Mouse (Mus musculus): ENCODE data around the gene Gnmt. TPM values are rescaled to one million over a fixed set of nuclear protein-coding genes. Genes with fewer than 3 reads are reported as not detected.

The Gnmt gene
- polyA plus RNA-seq, 1 experiment from 2014 or later: 0.34 TPM

GRCm38 (mm10) chr17:46713849-46714248 is 15.1 kb downstream of the Gnmt start:
- WGBS: 89% methylated on average over 9 of the region's 9 CpGs
- no peak overlapping the region for H3K4me2 ChIP-seq
- H3K9me3 ChIP-seq: no peaks in the 10 kb centered on the region
- peaks cover 42% of the 10 kb centered on the region for H3K36me3 ChIP-seq
- peaks cover 16% of the 10 kb centered on the region for H3K4me1 ChIP-seq
- no peak overlapping the region for H3K9ac ChIP-seq
- no peak overlapping the region for H3K4me3 ChIP-seq
- no peak overlapping the region for H3K27ac ChIP-seq
- no peak for ATAC-seq (ENCODE audit: insufficient number of reproducible peaks, insufficient read depth, low FRiP score, low TSS enrichment, low read depth)
- no peaks in the 10 kb centered on the region for H3K27me3 ChIP-seq

- Histone ChIP-seq H3K36me3 (peaks cover 39% of the 10 kb centered on the region), H3K4me1 (peaks cover 16% of the 10 kb centered on the region), H3K27ac (no peak overlapping the region), H3K9ac (peak overlapping the region; percentile 94), H3K9me3 (no peaks in the 10 kb centered on the region), H3K4me3 (peak overlapping the region; percentile 100), H3K4me2 (peak overlapping the region; percentile 100), H3K27me3 (no peaks in the 10 kb centered on the region)
- ATAC-seq (ENCODE audit: insufficient number of reproducible peaks, insufficient read depth, low FRiP score, low TSS enrichment, low read depth): no peak
- WGBS: 74% methylated on average over 7 of the region's 7 CpGs
Observed at GRCm38 (mm10) chr17:46712442-46712841, 16.5 kb downstream of the Gnmt start.

- H3K4me3 ChIP-seq: peak overlapping the region; percentile 100
- H3K27me3 ChIP-seq: no peaks in the 10 kb centered on the region
- ATAC-seq (ENCODE audit: insufficient number of reproducible peaks, insufficient read depth, low FRiP score, low TSS enrichment, low read depth): no peak; the same call in 1 of the 2 replicates
- H3K4me1 ChIP-seq: peaks cover 16% of the 10 kb centered on the region
- peak overlapping the region; percentile 94 for H3K9ac ChIP-seq
- H3K36me3 ChIP-seq: peaks cover 32% of the 10 kb centered on the region
- WGBS: under 1% methylated on average over 67 of the region's 76 CpGs
- H3K27ac ChIP-seq: peak overlapping the region; percentile 64
- H3K9me3 ChIP-seq: no peaks in the 10 kb centered on the region
- H3K4me2 ChIP-seq: peak overlapping the region; percentile 100
Observed at GRCm38 (mm10) chr17:46711612-46712271, 17.2 kb downstream of the Gnmt start.

GRCm38 (mm10) chr17:46710959-46711597 is 17.9 kb downstream of the Gnmt start, which contains the start of gene Pex6:
Pex6 (plus strand) TSS chr17:46711463.
- H3K9me3 ChIP-seq: no peaks in the 10 kb centered on the region
- WGBS: 8% methylated on average over 36 of the region's 36 CpGs
- peak within 1 kb of the TSS; percentile 94 for H3K9ac ChIP-seq

GRCm38 (mm10) chr17:46706375-46707089 is 22.4 kb downstream of the Gnmt start:
- Histone ChIP-seq H3K27me3 (no peaks in the 10 kb centered on the region), H3K9ac (no peak overlapping the region), H3K4me1 (peaks cover 30% of the 10 kb centered on the region), H3K4me2 (no peak overlapping the region), H3K27ac (no peak overlapping the region), H3K36me3 (0 out of 2 replicates have a peak, but pooled peaks cover under 1% of the 10 kb centered on the region), H3K4me3 (no peak overlapping the region), H3K9me3 (no peaks in the 10 kb centered on the region)
- no peak for ATAC-seq (ENCODE audit: insufficient number of reproducible peaks, insufficient read depth, low FRiP score, low TSS enrichment, low read depth)
- WGBS: 88% methylated on average over 14 of the region's 14 CpGs

More at GRCm38 (mm10) chr17:46710959-46711597, 17.9 kb downstream of the Gnmt start, which contains the start of gene Pex6:
- peaks cover 26% of the 10 kb centered on the region for H3K36me3 ChIP-seq
- H3K27ac ChIP-seq: peak within 1 kb of the TSS; percentile 64
- H3K4me3 ChIP-seq: peak within 1 kb of the TSS; percentile 100
- H3K4me1 ChIP-seq: peaks cover 16% of the 10 kb centered on the region
- ATAC-seq (ENCODE audit: insufficient number of reproducible peaks, insufficient read depth, low FRiP score, low TSS enrichment, low read depth): peak; percentile 82
- no peaks in the 10 kb centered on the region for H3K27me3 ChIP-seq
- H3K4me2 ChIP-seq: peak within 1 kb of the TSS; percentile 100

- no peaks in the 10 kb centered on the region for H3K27me3 ChIP-seq
- peaks cover 32% of the 10 kb centered on the region for H3K4me1 ChIP-seq
- peak within 1 kb of the TSS; percentile 92 for H3K27ac ChIP-seq
- ATAC-seq (ENCODE audit: insufficient number of reproducible peaks, insufficient read depth, low FRiP score, low TSS enrichment, low read depth): peak; percentile 90
- peaks cover 11% of the 10 kb centered on the region for H3K36me3 ChIP-seq
- no peaks in the 10 kb centered on the region for H3K9me3 ChIP-seq
- H3K4me2 ChIP-seq: peak within 1 kb of the TSS; percentile 85
- under 1% methylated on average over 48 of the region's 48 CpGs for WGBS
- peak within 1 kb of the TSS; percentile 97 for H3K9ac ChIP-seq
- H3K4me3 ChIP-seq: peak within 1 kb of the TSS; percentile 94
Observed at GRCm38 (mm10) chr17:46704887-46705835, 23.8 kb downstream of the Gnmt start, which contains the start of gene Ppp2r5d. Ppp2r5d (minus strand) TSS chr17:46705111.

GRCm38 (mm10) chr17:46703971-46704886 is 24.7 kb downstream of the Gnmt start:
- 3% methylated on average over 41 of the region's 41 CpGs for WGBS
- ATAC-seq (ENCODE audit: insufficient number of reproducible peaks, insufficient read depth, low FRiP score, low TSS enrichment, low read depth): peak; percentile 77
- H3K9ac ChIP-seq: peak overlapping the region; percentile 97
- H3K36me3 ChIP-seq: peaks cover 19% of the 10 kb centered on the region
- peak overlapping the region; percentile 92 for H3K27ac ChIP-seq
- no peaks in the 10 kb centered on the region for H3K9me3 ChIP-seq
- H3K4me2 ChIP-seq: peak overlapping the region; percentile 85
- H3K27me3 ChIP-seq: no peaks in the 10 kb centered on the region
- peaks cover 32% of the 10 kb centered on the region for H3K4me1 ChIP-seq
- peak overlapping the region; percentile 94 for H3K4me3 ChIP-seq

GRCm38 (mm10) chr17:46702506-46702905 is 26.5 kb downstream of the Gnmt start:
- Histone ChIP-seq H3K36me3 (peaks cover 33% of the 10 kb centered on the region), H3K4me3 (peak overlapping the region; percentile 94; the same call in 1 of the 2 replicates), H3K4me2 (peak overlapping the region; percentile 85), H3K9ac (peak overlapping the region; percentile 97), H3K27me3 (no peaks in the 10 kb centered on the region), H3K4me1 (peaks cover 32% of the 10 kb centered on the region), H3K27ac (no peak overlapping the region), H3K9me3 (no peaks in the 10 kb centered on the region)
- no peak for ATAC-seq (ENCODE audit: insufficient number of reproducible peaks, insufficient read depth, low FRiP score, low TSS enrichment, low read depth)
- 92% methylated on average over 5 of the region's 5 CpGs for WGBS

- Histone ChIP-seq H3K27me3 (no peaks in the 10 kb centered on the region), H3K27ac (no peak overlapping the region), H3K36me3 (peaks cover 37% of the 10 kb centered on the region), H3K9ac (peak overlapping the region; percentile 97; the same call in 1 of the 2 replicates), H3K9me3 (no peaks in the 10 kb centered on the region), H3K4me1 (peaks cover 32% of the 10 kb centered on the region), H3K4me2 (0 out of 2 replicates have a peak overlapping the region, but pooled peaks have one; percentile 7), H3K4me3 (0 out of 2 replicates have a peak overlapping the region, but pooled peaks have one; percentile 94)
- ATAC-seq (ENCODE audit: insufficient number of reproducible peaks, insufficient read depth, low FRiP score, low TSS enrichment, low read depth): no peak
- 90% methylated on average over 12 of the region's 12 CpGs for WGBS
Observed at GRCm38 (mm10) chr17:46702100-46702499, 26.9 kb downstream of the Gnmt start.

GRCm38 (mm10) chr17:46701489-46701888 is 27.5 kb downstream of the Gnmt start:
- Histone ChIP-seq H3K9ac (0 out of 2 replicates have a peak overlapping the region, but pooled peaks have one; percentile 97), H3K36me3 (peaks cover 39% of the 10 kb centered on the region), H3K4me3 (no peak overlapping the region), H3K27me3 (no peaks in the 10 kb centered on the region), H3K27ac (no peak overlapping the region), H3K4me2 (peak overlapping the region; percentile 7; the same call in 1 of the 2 replicates), H3K4me1 (peaks cover 32% of the 10 kb centered on the region), H3K9me3 (no peaks in the 10 kb centered on the region)
- WGBS: 83% methylated on average over 12 of the region's 12 CpGs
- no peak for ATAC-seq (ENCODE audit: insufficient number of reproducible peaks, insufficient read depth, low FRiP score, low TSS enrichment, low read depth)

All from embryonic facial prominence, embryonic 13.5 days (tissue).